Mouse (Mus musculus): Measurements from ENCODE around the gene Fignl1. TPM values are rescaled to one million over a fixed set of nuclear protein-coding genes. Genes with fewer than 3 reads are reported as not detected.

The Fignl1 gene
- under 1 TPM; 0.30 to 0.36 TPM for total RNA-seq (2021)
- long read RNA-seq, experiment 1: 0 reads
- long read RNA-seq, experiment 2, partial matches to known transcripts: 0 of 1 reads
- long read RNA-seq, experiment 2, other reads (novel, unspliced or antisense): 0 of 1 reads

GRCm38 (mm10) chr11:11808820-11809403, at the start of gene Fignl1:
TSS of gene Fignl1 (minus strand) at chr11:11808962.
- intact Hi-C loops (cut with DNase I): no loop called here

GRCm38 (mm10) chr11:11856959-11857358, 48.2 kb upstream of the Fignl1 start:
- intact Hi-C loops (cut with DNase I): no loop called here
- no peak for DNase-seq

More at GRCm38 (mm10) chr11:11808820-11809403, at the start of gene Fignl1:
- DNase-seq: peak; percentile 90 to 95

GRCm38 (mm10) chr11:11855685-11856131, 46.9 kb upstream of the Fignl1 start:
- peak in 1 of 2 experiments; percentile 53 for DNase-seq
- intact Hi-C loops (cut with DNase I): no loop called here

- DNase-seq: no peak
- intact Hi-C loops (cut with DNase I): no loop called here
Measured at GRCm38 (mm10) chr11:11855061-11855672, 46.4 kb upstream of the Fignl1 start.

- no peak for DNase-seq
- intact Hi-C loops (cut with DNase I): loop anchor here (5.0 kb wide), 1 partner anchor 38 kb away; no protein-coding TSS in a partner anchor
Measured at GRCm38 (mm10) chr11:11853731-11854461, 45.1 kb upstream of the Fignl1 start.

- DNase-seq: no peak
- intact Hi-C loops (cut with DNase I): loop anchor here (5.0 kb wide), 1 partner anchor 40 kb away; no protein-coding TSS in a partner anchor
Measured at GRCm38 (mm10) chr11:11851957-11852505, 43.3 kb upstream of the Fignl1 start.

- DNase-seq: no peak
- intact Hi-C loops (cut with DNase I): loop anchor here (5.0 kb wide), 1 partner anchor 42 kb away; no protein-coding TSS in a partner anchor
Measured at GRCm38 (mm10) chr11:11850476-11851267, 41.9 kb upstream of the Fignl1 start.

- intact Hi-C loops (cut with DNase I): loop anchor here (5.0 kb wide), 1 partner anchor 43 kb away; no protein-coding TSS in a partner anchor
- DNase-seq: no peak
Measured at GRCm38 (mm10) chr11:11849513-11850311, 41.0 kb upstream of the Fignl1 start.

- no peak for DNase-seq
- intact Hi-C loops (cut with DNase I): no loop called here
Measured at GRCm38 (mm10) chr11:11848467-11848866, 39.7 kb upstream of the Fignl1 start.

- intact Hi-C loops (cut with DNase I): no loop called here
- DNase-seq: peak; percentile 64 to 65
Measured at GRCm38 (mm10) chr11:11845044-11845443, 36.3 kb upstream of the Fignl1 start.

- DNase-seq: peak; percentile 91 to 95
- intact Hi-C loops (cut with DNase I): loop anchor here (1.0 kb wide), 2 partner anchors 24 to 129 kb away; no protein-coding TSS in a partner anchor
Measured at GRCm38 (mm10) chr11:11844367-11844971, 35.7 kb upstream of the Fignl1 start.

- intact Hi-C loops (cut with DNase I): no loop called here
Measured at GRCm38 (mm10) chr11:11841590-11841989, 32.8 kb upstream of the Fignl1 start.

GRCm38 (mm10) chr11:11840746-11841145, 32.0 kb upstream of the Fignl1 start:
- intact Hi-C loops (cut with DNase I): no loop called here
- DNase-seq: no peak

More at GRCm38 (mm10) chr11:11841590-11841989, 32.8 kb upstream of the Fignl1 start:
- no peak for DNase-seq

GRCm38 (mm10) chr11:11839874-11840273, 31.1 kb upstream of the Fignl1 start:
- DNase-seq: no peak
- intact Hi-C loops (cut with DNase I): no loop called here

- intact Hi-C loops (cut with DNase I): no loop called here
Measured at GRCm38 (mm10) chr11:11837384-11837783, 28.6 kb upstream of the Fignl1 start.

GRCm38 (mm10) chr11:11836713-11837370, 28.1 kb upstream of the Fignl1 start:
- no peak for DNase-seq
- intact Hi-C loops (cut with DNase I): no loop called here

More at GRCm38 (mm10) chr11:11837384-11837783, 28.6 kb upstream of the Fignl1 start:
- no peak for DNase-seq

GRCm38 (mm10) chr11:11836262-11836661, 27.5 kb upstream of the Fignl1 start:
- DNase-seq: no peak
- intact Hi-C loops (cut with DNase I): no loop called here

GRCm38 (mm10) chr11:11835791-11836190, 27.0 kb upstream of the Fignl1 start:
- no peak for DNase-seq
- intact Hi-C loops (cut with DNase I): no loop called here

All from gastrocnemius, postnatal 36 days (tissue).